ENCODE assay signal across 11 mouse cellular contexts in the genomic region with DNA sequence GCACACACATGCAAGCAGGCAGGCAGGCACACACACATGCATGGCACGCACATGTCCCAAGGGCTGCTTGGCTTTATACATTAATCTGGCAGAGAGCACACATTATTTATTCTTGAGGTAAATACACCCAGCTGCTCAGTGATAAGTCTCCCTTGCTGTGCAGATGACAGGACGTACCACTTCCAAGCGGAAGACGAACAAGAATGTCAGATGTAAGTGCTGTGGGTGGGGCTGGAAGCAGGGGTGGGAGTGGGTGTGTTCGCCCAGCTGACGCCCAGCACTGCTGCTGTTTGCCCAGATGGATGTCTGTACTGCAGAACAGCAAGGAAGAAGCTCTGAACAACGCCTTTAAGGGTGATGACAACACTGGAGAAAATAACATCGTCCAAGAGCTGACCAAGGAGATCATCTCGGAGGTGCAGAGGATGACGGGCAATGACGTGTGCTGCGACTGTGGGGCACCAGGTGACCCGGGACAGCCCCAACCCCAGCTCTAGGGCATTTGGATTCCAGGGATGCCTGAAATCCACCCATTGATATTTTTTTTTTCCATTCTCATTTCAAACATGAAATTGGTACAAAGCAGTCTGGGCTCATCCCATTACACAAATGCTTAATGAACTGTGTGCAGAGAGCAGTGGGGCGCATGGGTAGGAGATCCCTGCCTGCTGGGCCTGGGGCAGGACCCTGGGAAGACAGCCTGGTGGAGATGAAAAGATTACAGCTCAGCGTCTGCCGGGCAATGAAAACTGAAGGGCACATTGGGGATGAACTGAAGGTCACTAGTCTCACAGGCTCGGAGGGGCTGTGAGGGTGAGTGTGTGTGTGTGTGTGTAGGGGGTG. TPM values are rescaled to one million over a fixed set of nuclear protein-coding genes. Genes with fewer than 3 reads are reported as not detected.
DNase-seq lines count a peak whose midpoint lies in the region; ATAC-seq lines count a peak whose summit lies in the region.
"Had no signal": no experiment of that assay in that cellular context is flagged by ENCODE, and none has a peak within 500 bp of the region (broad histone marks: within the 10 kb centered on the region; RNA-seq: fewer than 3 reads in every experiment).

No protein-coding gene starts in this region.

- H3K4me2 ChIP-seq in hindbrain, embryonic 13.5 days = no peak overlapping the region
- no peak overlapping the region for H3K4me2 ChIP-seq in intestine, embryonic 15.5 days (replicated peaks)
- H3K4me2 ChIP-seq: embryonic facial prominence, embryonic 12.5 days; heart, embryonic 13.5 days had no signal

- H3K4me3 ChIP-seq in hindbrain, embryonic 13.5 days = no peak overlapping the region
- no peak overlapping the region for H3K4me3 ChIP-seq in hindbrain, embryonic 10.5 days
- H3K4me3 ChIP-seq in intestine, embryonic 15.5 days (replicated peaks) = no peak overlapping the region
- H3K4me3 ChIP-seq: embryonic facial prominence, embryonic 12.5 days; heart, embryonic 13.5 days had no signal

- H3K27ac ChIP-seq in hindbrain, embryonic 13.5 days = peak overlapping the region; percentile 55; the same call in 1 of the 2 replicates
- H3K27ac ChIP-seq in hindbrain, embryonic 10.5 days = no peak overlapping the region
- H3K27ac ChIP-seq in intestine, embryonic 15.5 days = no peak overlapping the region
- H3K27ac ChIP-seq: embryonic facial prominence, embryonic 12.5 days; heart, embryonic 13.5 days had no signal

- ATAC-seq in hindbrain, embryonic 13.5 days (ENCODE audit: low FRiP score) = 0 out of 2 replicates have a peak, but pooled peaks have one; percentile 30
- no peak for ATAC-seq in intestine, embryonic 15.5 days

- no peak overlapping the region for H3K9ac ChIP-seq in hindbrain, embryonic 13.5 days
- no peak overlapping the region for H3K9ac ChIP-seq in intestine, embryonic 15.5 days
- H3K9ac ChIP-seq: embryonic facial prominence, embryonic 12.5 days; heart, embryonic 13.5 days had no signal

- no peak for DNase-seq in hindbrain, embryonic 10.5 days (ENCODE audit: low spot score)
- peak; percentile 58 for DNase-seq in brain, adult 2 months (ENCODE audit: low read depth, low spot score)
- peak; percentile 51 for DNase-seq in layer of hippocampus, adult 9-11 months
- DNase-seq in lung, postnatal 36 days = peak; percentile 67
- no peak for DNase-seq in cerebellum, adult 18-20 months
- no peak for DNase-seq in embryo, embryonic 10 days (ENCODE audit: low spot score)
- DNase-seq: adrenal gland, adult 8-10 months had no signal

- no peaks in the 10 kb centered on the region for H3K9me3 ChIP-seq in hindbrain, embryonic 13.5 days
- H3K9me3 ChIP-seq in hindbrain, embryonic 10.5 days = no peaks in the 10 kb centered on the region
- no peaks in the 10 kb centered on the region for H3K9me3 ChIP-seq in intestine, embryonic 15.5 days
- H3K9me3 ChIP-seq: embryonic facial prominence, embryonic 12.5 days; heart, embryonic 13.5 days had no signal

- H3K27me3 ChIP-seq in hindbrain, embryonic 13.5 days = no peaks in the 10 kb centered on the region
- no peaks in the 10 kb centered on the region for H3K27me3 ChIP-seq in hindbrain, embryonic 10.5 days (ENCODE audit: insufficient read depth, poor library complexity, severe bottlenecking)
- no peaks in the 10 kb centered on the region for H3K27me3 ChIP-seq in intestine, embryonic 15.5 days (replicated peaks)
- H3K27me3 ChIP-seq: embryonic facial prominence, embryonic 12.5 days; heart, embryonic 13.5 days had no signal

- peaks cover 25% of the 10 kb centered on the region for H3K4me1 ChIP-seq in hindbrain, embryonic 13.5 days (replicated peaks)
- no peaks in the 10 kb centered on the region for H3K4me1 ChIP-seq in hindbrain, embryonic 10.5 days (replicated peaks)
- H3K4me1 ChIP-seq in intestine, embryonic 15.5 days (replicated peaks) = peaks cover 9% of the 10 kb centered on the region
- H3K4me1 ChIP-seq: embryonic facial prominence, embryonic 12.5 days had no signal

- WGBS in hindbrain, embryonic 13.5 days = 63% methylated on average over 17 of the region's 17 CpGs
- 83% methylated on average over 17 of the region's 17 CpGs for WGBS in hindbrain, embryonic 10.5 days
- 72% methylated on average over 17 of the region's 17 CpGs for WGBS in intestine, embryonic 15.5 days

- peaks cover 51% of the 10 kb centered on the region for H3K36me3 ChIP-seq in hindbrain, embryonic 13.5 days
- H3K36me3 ChIP-seq in hindbrain, embryonic 10.5 days = peaks cover 76% of the 10 kb centered on the region
- no peaks in the 10 kb centered on the region for H3K36me3 ChIP-seq in intestine, embryonic 15.5 days

RNA-seq across cellular contexts. Expression of a gene that starts 55.9 kb away (rescaled TPM):
- polyA plus RNA-seq in hindbrain, embryonic 13.5 days (2015; fragmentation: Nextera tagmentation; extraction: Ambion mirVana) = 97.7 and 98.1 TPM in 2 replicates
- polyA plus RNA-seq in hindbrain, embryonic 10.5 days (2016; fragmentation: Nextera tagmentation; extraction: Ambion mirVana) = 122 and 139 TPM in 2 replicates
- 106 and 107 TPM in 2 replicates for polyA plus RNA-seq in intestine, embryonic 15.5 days (2015; fragmentation: Nextera tagmentation; extraction: Ambion mirVana)

RNA-seq across cellular contexts. Expression of a gene that starts 56.8 kb away (rescaled TPM):
- 38.4 TPM in 2 replicates for polyA plus RNA-seq in hindbrain, embryonic 13.5 days (2015; fragmentation: Nextera tagmentation; extraction: Ambion mirVana)
- polyA plus RNA-seq in hindbrain, embryonic 10.5 days (2016; fragmentation: Nextera tagmentation; extraction: Ambion mirVana) = 44.0 and 45.7 TPM in 2 replicates
- 37.6 and 46.1 TPM in 2 replicates for polyA plus RNA-seq in intestine, embryonic 15.5 days (2015; fragmentation: Nextera tagmentation; extraction: Ambion mirVana)

Comparison
In these comparisons a context has a peak if more than half of its experiments do, and no peak if none do; other contexts are left out.
1. DNase-seq: peak in brain, adult 2 months (single experiment), layer of hippocampus, adult 9-11 months (single experiment) and lung, postnatal 36 days (single experiment); none in hindbrain, embryonic 10.5 days (single experiment), cerebellum, adult 18-20 months (0 of 2) and embryo, embryonic 10 days (single experiment).